Mouse (Mus musculus) c-Kit-negative CD71-positive TER-119-positive erythroid progenitor cells, embryonic 14.5 days (primary cell): Measurements from ENCODE around the gene Gm4981.
A peak's percentile ranks its signal among the peaks of the same experiment; 100 is the strongest.
"Not testable (repeated sequence)": the region's sequence is repeated elsewhere in the genome, so short reads cannot be mapped to it uniquely, and the experiment has no call there.

ENCODE experiments used
- DNase-seq: peaks from one replicate; pipeline ENCODE4 v3.0.0-alpha.2; 2013; ENCODE audit warnings: low read depth, low spot score

Gm4981 gene

DNA sequence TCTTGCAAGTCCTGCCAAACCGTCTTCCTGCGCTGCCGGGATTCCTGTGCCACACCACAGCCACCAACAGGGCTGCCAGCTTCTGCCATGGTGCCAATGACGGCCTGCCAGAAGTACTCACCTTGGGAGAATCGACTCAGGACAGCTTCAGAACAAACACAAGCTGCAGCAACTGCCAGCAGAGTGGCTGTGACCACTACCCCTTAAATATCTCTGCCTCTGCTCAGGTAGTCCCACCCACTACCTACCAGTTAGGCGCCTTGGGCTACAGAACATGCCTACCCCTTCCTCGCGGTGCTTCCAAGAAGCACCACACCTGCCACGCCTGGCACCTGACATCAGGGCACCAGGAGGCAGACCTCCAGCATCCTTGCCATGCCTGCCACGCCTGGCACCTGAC lies at the start of gene Gm4981:
Gene Gm4981, minus strand, starts transcription at position 89 of the 400 bp plus-strand sequence.
- DNase-seq = no peak

- no peak for DNase-seq
Observed at GRCm38 (mm10) chr10:58282238-58282637, 45.7 kb upstream of the Gm4981 start.

GRCm38 (mm10) chr10:58258466-58258865 lies 22.0 kb upstream of the Gm4981 start:
- no peak for DNase-seq

- no peak for DNase-seq
Observed at GRCm38 (mm10) chr10:58255954-58256353, 19.5 kb upstream of the Gm4981 start.

DNA sequence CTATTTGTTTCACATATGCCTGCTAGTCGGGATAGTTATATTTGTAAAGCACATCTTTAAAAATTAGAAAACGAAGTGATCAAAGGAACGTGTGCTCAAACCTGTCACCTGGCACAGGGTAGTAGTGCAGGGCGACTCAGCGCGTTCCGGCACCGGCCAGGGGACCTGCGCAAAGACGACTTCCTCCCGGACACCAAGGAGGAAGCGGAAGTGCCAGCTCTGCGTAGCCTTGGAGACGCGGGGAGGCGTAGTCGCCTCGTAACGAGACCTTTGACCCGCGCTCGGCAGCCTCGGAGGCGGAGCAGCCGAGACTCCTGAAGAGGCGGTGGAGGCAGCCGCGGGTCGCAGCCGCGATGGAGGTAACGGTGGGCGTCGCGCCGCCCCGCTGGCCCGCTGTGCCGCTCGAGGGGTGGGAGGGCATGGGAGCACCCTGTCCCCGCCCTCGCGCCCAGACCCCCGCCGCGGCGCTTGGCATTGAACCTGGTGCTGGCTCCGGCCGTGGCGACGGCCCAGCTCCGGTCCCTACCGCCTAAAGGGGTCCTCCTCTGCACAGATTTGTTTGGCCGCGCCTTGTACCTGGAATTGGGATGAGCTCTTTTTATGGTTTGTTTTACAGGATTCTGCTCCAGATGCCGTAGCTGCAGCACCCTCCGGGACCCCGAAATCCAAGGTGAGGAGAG lies 18.9 kb upstream of the Gm4981 start, which contains the start of gene Gcc2:
Gene Gcc2, plus strand, starts transcription at position 285 of the 680 bp plus-strand sequence.
- DNase-seq = peak; percentile 79

DNA sequence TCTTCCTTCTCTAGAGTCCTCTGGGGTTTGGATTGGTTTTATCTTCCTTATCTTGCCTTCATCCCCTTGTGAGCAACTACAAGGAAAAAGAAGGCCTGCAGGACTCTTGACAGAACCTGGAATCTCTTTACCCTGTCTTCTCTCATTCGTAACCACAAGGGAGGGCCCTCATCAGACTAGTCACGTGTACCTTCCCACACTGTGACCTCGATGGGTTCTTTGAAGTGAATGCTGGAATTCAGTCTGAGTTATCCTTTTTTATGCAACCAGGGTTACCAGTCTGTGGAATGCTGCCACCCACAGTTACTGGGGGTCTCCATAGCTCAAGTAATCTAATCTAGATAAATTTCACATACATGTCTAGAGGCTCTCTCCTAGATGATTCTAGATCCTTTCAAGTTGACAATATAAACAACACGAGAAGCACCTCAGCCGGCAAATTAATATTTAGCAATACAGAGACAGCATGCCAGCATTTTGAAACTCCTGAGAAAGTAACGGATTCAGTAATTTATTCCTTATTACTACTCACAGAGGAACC lies 18.2 kb upstream of the Gm4981 start:
- peak; percentile 9 for DNase-seq

GRCm38 (mm10) chr10:58249535-58249934 lies 13.0 kb upstream of the Gm4981 start:
- no peak for DNase-seq

DNA sequence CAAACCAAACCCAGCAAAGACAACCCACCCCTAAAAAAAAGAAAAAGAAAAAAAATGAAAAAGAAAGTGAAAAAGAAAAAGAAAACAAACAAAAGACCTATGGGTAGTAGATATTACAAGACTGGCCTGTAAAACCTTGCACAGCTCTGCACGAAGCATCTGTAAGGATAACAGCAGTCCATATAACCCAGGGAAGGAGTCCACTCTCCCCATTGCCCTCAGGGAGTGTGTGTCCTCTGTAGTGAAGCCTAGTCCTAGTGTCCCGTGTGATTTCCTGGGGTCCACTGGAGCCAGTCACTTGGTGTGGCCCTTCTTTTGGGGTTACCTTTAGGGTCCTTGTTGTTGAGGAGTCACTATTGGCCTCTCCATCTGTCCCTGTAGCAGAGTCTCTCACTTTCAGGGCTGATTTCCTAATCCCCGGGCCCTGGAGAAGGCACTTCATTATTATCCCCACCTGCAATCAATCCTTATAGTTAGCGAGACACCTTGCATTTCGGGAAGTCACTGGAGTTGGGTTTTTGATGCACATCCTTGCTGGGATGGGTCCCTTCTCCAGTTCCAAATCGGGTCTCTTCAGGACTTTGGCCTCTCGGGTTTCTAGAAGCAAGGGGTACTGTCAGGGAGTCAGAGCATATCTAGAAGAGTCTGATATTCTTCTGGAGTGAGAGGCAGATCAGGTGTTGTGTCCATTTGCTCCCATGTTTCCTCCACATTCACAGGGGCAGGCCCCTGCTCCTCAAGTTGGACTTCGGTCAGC lies 2.7 kb upstream of the Gm4981 start:
- not testable (repeated sequence) for DNase-seq

GRCm38 (mm10) chr10:58234985-58235384 lies 1.5 kb downstream of the Gm4981 start:
- DNase-seq = not testable (repeated sequence)

- not testable (repeated sequence) for DNase-seq
Observed at GRCm38 (mm10) chr10:58233740-58234121, 2.8 kb downstream of the Gm4981 start.

GRCm38 (mm10) chr10:58233054-58233739 lies 3.3 kb downstream of the Gm4981 start:
- DNase-seq = not testable (repeated sequence)

GRCm38 (mm10) chr10:58232641-58232969 lies 3.9 kb downstream of the Gm4981 start, which contains the start of gene Duxf3:
TSS of gene Duxf3 (minus strand) at chr10:58232675.
- not testable (repeated sequence) for DNase-seq

DNA sequence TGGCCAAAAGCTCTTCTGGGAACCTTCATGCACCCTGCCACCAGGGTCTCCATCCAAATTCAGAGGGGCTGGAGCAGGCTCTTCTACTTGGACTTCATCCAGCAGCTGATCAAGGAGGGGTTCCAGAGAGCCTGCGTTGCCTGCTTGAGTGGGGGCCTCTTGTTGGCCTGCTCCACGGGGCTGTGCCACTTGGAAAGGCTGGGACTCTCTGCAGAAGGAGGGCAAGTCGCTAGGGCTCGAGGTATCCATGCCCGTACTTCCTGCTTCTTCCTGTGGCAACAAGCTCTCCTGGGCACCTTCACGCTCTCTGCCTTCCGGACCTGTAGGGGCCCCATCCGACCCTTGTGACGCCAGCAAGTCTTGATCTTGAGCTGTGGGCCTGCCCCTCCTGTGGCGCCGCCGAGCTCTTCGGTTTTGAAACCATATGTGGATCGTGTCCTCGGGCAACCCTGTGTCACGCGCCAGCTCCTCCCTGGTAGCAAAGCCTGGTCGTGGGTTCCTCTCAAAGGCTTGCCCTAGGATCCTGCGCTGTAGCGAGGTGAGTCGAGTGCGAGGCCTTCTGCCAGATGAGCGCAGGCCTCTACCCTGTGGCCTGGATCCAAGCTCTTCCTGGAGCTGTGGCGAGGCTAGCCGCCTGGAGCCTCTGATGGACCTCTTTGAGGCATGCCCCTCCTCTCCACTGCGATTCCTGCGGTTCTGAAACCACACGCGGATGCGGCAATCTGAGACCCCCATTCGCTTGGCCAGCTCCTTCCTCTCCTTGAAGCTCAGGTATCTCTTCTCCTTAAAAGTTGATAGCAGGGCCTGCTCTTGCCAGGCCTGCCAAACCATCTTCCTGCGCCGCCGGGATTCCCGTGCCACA lies 4.5 kb downstream of the Gm4981 start:
- DNase-seq = not testable (repeated sequence)

DNA sequence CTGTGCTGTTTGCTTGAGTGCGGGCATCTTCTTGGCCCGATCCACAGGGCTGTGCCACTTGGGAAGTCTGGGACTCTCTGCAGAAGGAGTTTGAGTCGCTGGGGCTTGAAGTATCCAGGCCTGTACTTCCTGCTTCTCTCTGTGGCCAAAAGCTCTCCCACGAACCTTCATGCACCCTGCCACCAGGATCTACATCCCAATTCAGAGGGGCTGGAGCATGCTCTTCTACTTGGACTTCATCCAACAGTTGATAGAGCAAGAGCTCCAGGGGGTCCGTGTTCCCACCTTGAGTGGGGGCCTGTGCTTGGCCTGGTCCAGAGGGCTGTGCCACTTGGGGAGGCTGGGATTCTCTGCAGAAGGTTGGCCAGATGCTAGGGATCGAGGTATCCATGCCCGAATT lies 5.4 kb downstream of the Gm4981 start:
- not testable (repeated sequence) for DNase-seq

DNA sequence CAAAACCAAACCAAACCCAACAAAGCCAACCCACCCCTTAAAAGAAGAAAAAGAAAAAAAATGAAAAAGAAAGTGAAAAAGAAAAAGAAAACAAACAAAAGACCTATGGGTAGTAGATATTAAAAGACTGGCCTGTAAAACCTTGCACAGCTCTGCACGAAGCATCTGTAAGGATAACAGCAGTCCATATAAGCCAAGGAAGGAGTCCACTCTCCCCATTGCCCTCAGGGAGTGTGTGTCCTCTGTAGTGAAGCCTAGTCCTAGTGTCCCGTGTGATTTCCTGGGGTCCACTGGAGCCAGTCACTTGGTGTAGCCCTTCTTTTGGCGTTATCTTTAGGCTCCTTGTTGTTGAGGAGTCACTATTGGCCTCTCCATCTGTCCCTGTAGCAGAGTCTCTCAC lies 6.5 kb downstream of the Gm4981 start:
- DNase-seq = not testable (repeated sequence)

DNA sequence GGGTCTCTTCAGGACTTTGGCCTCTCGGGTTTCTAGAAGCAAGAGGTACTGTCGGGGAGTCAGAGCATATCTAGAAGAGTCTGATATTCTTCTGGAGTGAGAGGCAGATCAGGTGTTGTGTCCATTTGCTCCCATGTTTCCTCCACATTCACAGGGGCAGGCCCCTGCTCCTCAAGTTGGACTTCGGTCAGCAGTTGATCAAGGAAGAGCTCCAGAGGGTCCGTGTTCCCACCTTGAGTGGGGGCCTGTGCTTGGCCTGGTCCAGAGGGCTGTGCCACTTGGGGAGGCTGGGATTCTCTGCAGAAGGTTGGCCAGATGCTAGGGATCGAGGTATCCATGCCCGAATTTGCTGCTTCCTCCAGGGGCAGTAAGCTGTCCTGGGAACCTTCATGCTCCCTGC lies 8.7 kb downstream of the Gm4981 start:
- not testable (repeated sequence) for DNase-seq

DNA sequence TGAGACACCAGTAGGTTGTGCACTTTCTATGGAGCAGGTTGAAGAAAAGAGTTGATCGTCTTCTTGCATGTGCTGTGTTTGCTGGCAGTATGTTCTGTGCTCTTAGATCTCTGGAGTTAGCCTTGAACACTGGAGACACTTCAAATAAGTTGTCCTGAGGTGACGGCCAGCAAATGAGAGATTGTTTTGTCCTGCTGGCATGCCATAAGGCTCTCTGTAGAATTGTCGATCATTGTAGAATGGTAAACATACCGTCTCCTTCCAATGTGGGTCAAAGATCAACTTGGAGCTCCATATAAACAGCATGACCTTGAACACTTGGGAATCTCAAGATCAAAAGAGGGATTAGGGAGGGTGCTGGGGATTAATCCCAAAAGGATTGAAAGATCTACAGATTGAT lies 10.1 kb downstream of the Gm4981 start:
- DNase-seq = not testable (repeated sequence)

GRCm38 (mm10) chr10:58224827-58225785 lies 11.4 kb downstream of the Gm4981 start, which contains the start of gene AW822073:
TSS of gene AW822073 (minus strand) at chr10:58224930.
- not testable (repeated sequence) for DNase-seq

GRCm38 (mm10) chr10:58223972-58224805 lies 12.3 kb downstream of the Gm4981 start:
- not testable (repeated sequence) for DNase-seq
